Mouse (Mus musculus): ENCODE measurements at regions not wholly inside any gene's neighbourhood (a gene's known extent, or its start where the extent isn't known, plus 50 kb on each side); places are given as distances from the start of the nearest gene placed in this dataset.
A peak's percentile ranks its signal among the peaks of the same experiment; 100 is the strongest.
"Not testable (repeated sequence)": the region's sequence is repeated elsewhere in the genome, so short reads cannot be mapped to it uniquely, and the experiment has no call there.

- no peak for DNase-seq (ENCODE audit: low spot score in 2 of 2)
- intact Hi-C loops (cut with DNase I): no loop called here
These were observed 79.9 kb downstream of the Cpn2 start for GRCm38 (mm10) chr16:30187400-30187799.

- intact Hi-C loops (cut with DNase I): loop anchor here (1.0 to 2.0 kb wide), 4 partner anchors 118 to 455 kb away; partner anchors contain the start of gene Hes1
These were observed 79.3 kb downstream of the Cpn2 start for GRCm38 (mm10) chr16:30187907-30188414.

GRCm38 (mm10) chr16:30188769-30189430 lies 78.4 kb downstream of the Cpn2 start:
- DNase-seq (ENCODE audit: low spot score in 2 of 2): peak; percentile 46 to 65
- intact Hi-C loops (cut with DNase I): loop anchor here (1.0 to 2.0 kb wide), 4 partner anchors 119 to 456 kb away; partner anchors contain the start of gene Hes1

More at GRCm38 (mm10) chr16:30187907-30188414, 79.3 kb downstream of the Cpn2 start:
- DNase-seq (ENCODE audit: low spot score in 2 of 2): peak; percentile 78 to 89

DNA sequence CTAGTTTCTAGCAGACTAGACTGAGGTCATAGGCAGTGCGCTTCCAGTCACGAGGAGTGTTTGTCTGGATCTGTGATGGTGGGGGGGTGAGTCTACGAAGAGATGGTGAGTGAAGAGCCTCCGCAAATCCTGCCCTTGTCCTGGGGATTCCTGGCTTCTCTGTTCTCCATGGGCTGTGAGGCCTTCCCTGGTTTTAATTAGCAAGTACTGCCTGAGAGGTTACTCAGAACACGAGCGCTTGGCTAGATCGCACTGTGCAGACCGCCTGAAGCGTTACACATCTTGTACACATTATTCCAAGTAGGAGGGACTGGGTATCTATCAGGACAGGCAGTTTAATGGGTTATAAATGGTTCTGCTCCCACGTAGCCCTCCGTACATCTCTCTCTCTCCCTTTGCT lies 76.9 kb downstream of the Cpn2 start:
- no peak for DNase-seq (ENCODE audit: low spot score in 2 of 2)
- intact Hi-C loops (cut with DNase I): no loop called here

DNA sequence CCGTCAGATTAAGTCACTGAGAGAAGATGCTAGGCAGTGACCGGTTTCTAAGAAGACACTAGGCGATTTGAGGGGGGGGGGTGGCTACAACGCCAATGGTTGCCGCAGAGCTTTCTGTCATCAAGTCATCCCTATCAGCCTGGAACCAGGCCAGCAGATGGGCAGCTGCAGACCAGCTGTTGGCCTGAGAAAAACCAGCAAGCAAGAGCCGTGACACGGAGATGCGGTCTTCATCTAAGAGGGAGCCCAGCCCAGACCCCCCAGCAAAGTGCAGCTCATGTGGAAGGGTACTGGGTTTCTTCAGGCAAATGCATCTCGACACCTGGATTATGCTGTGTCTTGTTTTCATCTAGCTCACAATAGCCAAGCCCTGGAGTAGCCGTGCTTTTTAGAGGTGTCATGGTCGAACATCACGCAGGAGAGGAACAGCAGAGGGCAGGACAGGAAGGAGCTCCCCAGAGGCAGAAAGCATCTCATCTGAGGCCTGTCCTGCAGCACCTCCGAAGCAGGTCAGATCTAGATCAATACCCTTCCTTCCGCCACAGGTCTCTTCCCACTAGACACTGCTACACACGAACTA lies 76.3 kb downstream of the Cpn2 start:
- DNase-seq (ENCODE audit: low spot score in 2 of 2): no peak
- intact Hi-C loops (cut with DNase I): no loop called here

DNA sequence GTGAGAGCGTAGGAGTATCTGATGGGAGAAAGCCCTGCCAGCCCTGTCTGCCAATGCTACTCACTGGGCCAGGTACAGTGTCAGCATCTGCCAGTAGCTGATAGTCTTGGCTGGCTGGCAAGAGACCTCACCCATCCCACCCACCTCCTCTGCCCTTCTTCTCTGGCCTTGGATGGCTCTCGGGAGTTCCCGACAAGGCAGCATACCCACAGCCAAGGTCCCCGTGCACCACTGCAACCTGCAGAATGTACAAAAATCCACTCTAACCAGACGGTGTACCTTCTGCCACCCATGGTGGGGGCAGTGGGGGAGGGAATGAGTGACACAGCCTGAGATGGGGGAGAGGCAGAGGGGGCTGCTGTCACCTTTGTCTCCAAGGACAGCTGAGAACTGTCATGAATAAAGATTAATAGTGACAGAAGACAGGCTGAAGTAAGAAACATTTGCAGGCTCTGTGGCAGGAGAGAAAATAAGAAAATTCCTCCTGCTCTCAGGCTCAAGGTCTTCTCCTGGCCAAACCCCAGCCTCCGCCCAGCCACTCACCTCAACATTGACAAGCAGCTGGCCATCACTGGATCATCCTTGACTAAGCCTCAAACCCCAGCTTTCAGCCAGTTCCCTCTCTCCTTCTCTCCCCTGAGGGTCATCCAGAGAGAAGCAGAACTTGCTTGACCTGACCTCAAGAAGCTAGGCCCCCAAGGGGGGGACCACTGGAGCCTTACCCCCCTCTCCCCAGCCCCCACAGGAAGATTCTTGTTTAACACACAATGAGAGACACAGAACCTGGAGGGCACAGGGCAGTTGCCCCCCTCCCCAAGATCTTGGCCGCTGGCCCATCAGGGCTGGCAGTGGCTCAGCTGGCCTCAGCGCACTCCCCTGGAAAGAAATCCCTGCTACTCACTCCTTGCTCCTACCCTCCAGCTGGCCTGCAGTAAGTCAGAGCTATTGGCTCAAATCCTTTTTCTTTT lies 73.7 kb downstream of the Cpn2 start:
- DNase-seq (ENCODE audit: low spot score in 2 of 2): no peak
- intact Hi-C loops (cut with DNase I): no loop called here

- no peak for DNase-seq (ENCODE audit: low spot score in 2 of 2)
- intact Hi-C loops (cut with DNase I): no loop called here
These were observed 72.5 kb downstream of the Cpn2 start for GRCm38 (mm10) chr16:30194836-30195235.

- DNase-seq (ENCODE audit: low spot score in 2 of 2); intact Hi-C loops (cut with DNase I): not testable (repeated sequence)
These were observed 71.4 kb downstream of the Cpn2 start for GRCm38 (mm10) chr16:30195859-30196258.

DNA sequence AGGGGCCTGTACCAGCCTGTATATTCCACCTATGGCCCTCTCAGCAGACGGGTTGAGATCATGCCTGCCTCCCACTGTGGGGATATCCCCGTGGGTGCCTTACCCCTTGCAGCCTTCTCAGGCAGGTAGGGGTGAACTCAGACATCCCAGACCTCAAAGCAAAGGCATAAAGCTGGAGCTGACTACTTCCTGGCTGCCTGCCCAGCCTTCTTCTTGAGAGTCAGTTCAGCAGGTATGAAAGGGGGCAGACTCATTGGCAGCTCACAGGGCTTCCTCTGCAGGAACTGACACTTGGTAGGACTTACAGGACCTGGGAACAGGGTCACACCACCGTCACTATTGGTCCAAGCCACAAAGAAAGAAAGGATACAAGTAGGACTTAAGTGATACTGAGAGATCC lies 69.9 kb downstream of the Cpn2 start:
- intact Hi-C loops (cut with DNase I): no loop called here
- no peak for DNase-seq (ENCODE audit: low spot score in 2 of 2)

GRCm38 (mm10) chr16:30199836-30200235 lies 67.5 kb downstream of the Cpn2 start:
- intact Hi-C loops (cut with DNase I): no loop called here
- DNase-seq (ENCODE audit: low spot score in 2 of 2): no peak

GRCm38 (mm10) chr16:30204144-30204543 lies 63.2 kb downstream of the Cpn2 start:
- intact Hi-C loops (cut with DNase I): no loop called here
- DNase-seq (ENCODE audit: low spot score in 2 of 2): no peak

DNA sequence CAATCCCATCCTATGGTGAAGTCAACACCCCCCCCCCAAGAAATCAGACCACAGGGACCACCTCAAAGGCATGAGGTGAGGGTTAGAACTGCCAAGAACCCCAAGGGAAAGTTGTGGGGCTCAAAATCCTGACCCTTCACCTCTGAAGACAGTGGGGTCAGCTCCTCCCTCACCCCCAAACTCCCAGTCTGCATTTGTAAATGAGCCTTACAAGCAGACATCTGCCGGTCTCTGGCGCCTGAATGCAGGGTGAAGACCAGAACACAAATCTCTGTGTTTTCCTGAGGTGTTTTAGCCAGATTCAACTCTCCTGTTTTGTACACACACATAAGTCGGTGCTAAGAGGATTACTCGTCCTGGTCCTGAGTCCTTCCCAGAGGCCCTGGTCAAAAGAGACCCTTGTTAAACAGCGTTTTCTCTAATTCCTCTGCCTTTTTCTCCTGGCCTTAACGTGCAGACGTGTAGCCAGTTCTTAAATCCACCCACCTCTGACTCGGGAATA lies 61.9 kb downstream of the Cpn2 start:
- no peak for DNase-seq (ENCODE audit: low spot score in 2 of 2)
- intact Hi-C loops (cut with DNase I): no loop called here

GRCm38 (mm10) chr16:30205816-30206356 lies 61.4 kb downstream of the Cpn2 start:
- DNase-seq (ENCODE audit: low spot score in 2 of 2): no peak
- intact Hi-C loops (cut with DNase I): no loop called here

Measured in left cerebral cortex, postnatal 25 days (tissue).